Mouse (Mus musculus): ENCODE measurements around the gene Pcdh17.

- TF ChIP-seq POLR2A (IDR thresholded peaks at IDR 0.05; ENCODE audit: extremely low read depth, insufficient read depth, low read length) (no peak), CTCF (IDR thresholded peaks at IDR 0.05; ENCODE audit: extremely low read depth, insufficient read depth, low read length) (no peak)
Measured at GRCm38 (mm10) chr14:84476336-84476735, 33.0 kb downstream of the Pcdh17 start.
